Mouse (Mus musculus) right cerebral cortex, adult 2 months (tissue): Measurements from ENCODE around the gene Tmem30a.

Experiments used
- DNase-seq, 2 experiments: peaks; one replicate each; pipeline ENCODE4 v3.0.0; 2021 to 2022; ENCODE audit warnings: low spot score in 2 of 2

Gene Tmem30a

DNA sequence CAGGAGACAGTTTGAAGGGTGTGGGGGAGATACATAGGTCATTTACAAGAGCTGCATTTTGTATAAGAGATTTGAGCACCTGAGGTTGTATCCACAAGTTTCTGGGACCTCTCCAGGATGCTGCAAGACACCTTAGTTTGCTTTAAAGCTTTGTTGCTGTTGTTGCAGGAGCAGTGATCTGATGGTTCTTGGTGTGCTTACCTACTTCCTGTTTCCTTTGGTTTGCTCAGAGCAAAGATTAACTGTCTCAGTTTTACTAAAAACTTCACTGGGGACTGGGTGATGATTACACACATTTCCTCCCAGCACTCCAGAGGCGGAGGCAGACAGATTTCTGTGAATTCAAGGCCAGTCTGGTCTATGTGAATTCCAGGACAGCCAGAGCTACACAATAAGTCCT is 1.8 kb upstream of the Tmem30a start:
- no peak for DNase-seq

DNA sequence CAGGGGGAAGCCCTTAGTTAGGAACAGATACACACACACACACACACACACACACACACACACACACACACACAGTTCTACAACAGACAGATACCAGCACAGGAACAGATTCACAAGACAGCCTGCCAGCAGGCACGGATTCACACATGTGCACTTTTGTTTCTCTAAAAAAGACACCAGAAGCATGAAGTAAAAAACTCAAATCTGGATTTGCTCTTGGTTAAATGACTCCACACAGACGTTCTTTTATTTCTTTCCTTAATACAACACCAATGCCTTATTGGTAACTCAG is 7.6 kb downstream of the Tmem30a start:
- no peak for DNase-seq

DNA sequence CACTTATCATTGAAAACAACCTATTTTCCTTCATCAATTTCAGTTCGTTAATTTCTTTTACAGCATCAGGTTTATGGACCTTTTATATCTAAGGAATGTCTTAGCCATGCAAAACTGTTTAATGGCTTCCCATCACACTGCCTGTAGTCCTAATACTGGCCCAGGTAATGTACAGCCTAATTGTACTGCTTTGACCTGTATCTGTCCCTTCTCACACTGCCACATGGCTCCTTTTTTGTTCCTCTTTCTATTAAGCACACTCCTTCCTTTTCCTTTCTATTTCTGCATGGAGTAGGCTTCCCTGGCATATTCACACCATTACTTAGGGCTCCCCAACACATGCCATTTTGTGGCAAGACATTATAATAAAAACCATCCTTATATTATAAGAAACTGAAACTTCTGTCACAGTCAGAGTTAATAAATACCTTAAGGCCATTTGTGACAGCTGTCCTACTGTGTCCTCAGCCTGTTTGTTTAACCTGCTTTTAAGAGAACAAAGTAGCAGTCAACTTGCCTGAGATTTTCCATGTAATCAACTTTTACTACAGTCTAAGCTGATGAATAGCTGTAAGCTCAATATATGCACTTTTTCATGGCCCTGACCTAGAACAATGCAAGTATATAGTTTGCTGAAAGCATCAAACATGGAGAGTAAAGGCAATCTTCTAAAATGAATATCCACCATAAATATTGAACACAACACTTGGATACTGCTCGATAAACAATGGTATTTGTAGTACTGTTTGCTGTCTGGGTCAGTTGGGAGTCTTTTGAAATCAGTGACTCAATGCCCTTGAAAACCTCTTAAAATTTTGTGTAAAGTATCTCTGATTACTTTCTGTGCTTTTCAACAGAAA is 8.1 kb downstream of the Tmem30a start:
- no peak for DNase-seq

DNA sequence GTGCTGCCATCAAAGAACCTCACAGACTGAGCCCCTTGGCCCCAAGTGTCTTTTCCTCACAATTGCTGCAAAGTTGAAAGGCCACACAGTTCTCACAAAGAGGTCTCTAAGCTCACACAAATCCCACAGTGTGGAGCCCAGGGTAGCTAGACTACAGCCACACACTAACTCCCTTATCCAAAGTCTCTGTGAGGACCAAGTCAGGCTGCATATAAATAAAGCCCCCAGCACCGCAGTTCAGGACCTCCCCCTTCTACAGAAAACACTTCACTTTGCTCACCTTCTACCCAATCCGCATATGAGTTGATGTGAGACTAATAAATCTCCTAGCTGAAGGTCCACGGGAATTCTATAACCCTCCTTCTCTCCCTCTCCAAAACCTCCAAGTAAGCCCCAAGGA is 8.9 kb downstream of the Tmem30a start:
- DNase-seq = no peak

GRCm38 (mm10) chr9:79779354-79779753 is 14.0 kb downstream of the Tmem30a start:
- no peak for DNase-seq

DNA sequence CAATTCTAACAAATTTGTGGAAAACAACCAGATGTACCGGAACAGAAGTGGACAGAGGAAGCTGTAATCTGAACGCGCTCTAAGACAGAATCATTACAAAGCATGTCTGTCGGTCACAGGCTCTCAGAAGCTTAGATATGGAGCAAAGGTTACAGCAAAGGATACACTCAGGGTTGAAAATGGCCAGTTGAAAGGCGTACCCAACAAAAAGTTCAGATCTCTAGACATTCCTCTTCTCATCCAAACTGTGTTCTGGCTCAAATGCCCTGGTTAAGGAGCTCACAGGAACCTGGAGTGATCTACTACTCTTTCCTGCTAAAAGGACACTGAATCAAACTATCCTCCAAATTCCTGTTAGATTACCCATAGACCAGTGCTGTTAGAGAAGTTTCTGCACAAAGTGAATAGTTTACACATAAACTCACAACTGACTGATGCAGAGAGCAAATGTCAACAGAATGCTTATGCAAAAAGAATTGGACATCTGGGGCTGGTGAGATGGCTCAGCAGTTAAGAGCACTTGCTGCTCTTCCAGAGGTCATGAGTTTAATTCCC is 26.2 kb downstream of the Tmem30a start:
- DNase-seq = no peak

DNA sequence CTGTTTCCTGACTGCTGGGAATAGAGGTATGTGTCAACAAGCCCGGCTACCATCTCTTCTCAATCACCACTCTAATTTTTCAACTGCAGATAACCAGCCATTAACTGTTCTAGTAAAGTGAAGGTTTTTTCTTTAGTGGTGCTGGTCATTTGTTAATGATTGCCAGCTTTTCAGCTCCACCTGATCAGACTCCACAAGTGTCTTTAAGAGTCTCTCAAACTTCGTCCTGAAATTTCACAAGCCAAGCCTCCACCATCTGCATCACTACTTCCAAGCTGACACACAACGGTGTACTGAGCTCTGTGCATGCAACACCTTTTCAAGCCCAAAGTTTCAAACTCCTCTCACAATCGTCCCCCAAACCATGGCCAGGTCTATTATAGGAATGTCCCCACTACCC is 28.0 kb downstream of the Tmem30a start:
- DNase-seq = no peak

- DNase-seq = no peak
These were observed 30.8 kb downstream of the Tmem30a start for GRCm38 (mm10) chr9:79762519-79762918.

GRCm38 (mm10) chr9:79760076-79760475 is 33.2 kb downstream of the Tmem30a start:
- peak in 1 of 2 experiments; percentile 17 for DNase-seq

DNA sequence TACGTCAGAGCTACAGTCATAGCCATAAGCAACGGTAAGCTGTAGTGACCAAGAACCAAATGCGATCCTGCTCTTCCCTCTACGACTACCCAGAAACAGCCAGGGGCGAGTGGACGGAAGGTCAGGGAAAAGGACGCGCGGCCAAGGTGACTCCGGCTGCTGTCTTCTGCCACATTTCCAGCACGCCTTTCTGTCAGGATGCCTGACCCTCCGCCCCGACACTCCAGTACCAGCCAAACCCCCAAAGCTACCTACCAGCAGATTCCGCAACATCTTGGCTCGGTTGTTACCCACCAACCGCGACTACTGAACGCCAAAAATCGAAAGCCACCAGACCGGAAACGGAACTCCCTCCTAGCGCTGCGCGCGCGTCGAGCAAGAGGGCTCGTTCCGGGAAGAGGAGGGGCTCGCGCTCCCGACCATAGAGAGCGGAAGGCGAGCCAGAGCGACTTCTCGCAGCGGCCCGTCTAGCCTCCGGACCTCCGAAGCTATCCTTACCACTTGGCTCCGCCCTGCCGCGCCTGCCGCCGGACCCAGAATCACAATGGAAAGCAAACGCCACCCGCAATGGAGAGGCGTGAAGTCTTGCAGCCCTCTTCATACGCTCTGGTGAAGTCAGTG is 33.8 kb downstream of the Tmem30a start, which contains the start of gene Cox7a2:
TSS of gene Cox7a2 (minus strand) at position 494 of the 621 bp plus-strand sequence.
- peak; percentile 95 for DNase-seq

- DNase-seq = no peak
These were observed 38.0 kb downstream of the Tmem30a start for GRCm38 (mm10) chr9:79755311-79755710.

GRCm38 (mm10) chr9:79751846-79752245 is 41.5 kb downstream of the Tmem30a start:
- DNase-seq = no peak

DNA sequence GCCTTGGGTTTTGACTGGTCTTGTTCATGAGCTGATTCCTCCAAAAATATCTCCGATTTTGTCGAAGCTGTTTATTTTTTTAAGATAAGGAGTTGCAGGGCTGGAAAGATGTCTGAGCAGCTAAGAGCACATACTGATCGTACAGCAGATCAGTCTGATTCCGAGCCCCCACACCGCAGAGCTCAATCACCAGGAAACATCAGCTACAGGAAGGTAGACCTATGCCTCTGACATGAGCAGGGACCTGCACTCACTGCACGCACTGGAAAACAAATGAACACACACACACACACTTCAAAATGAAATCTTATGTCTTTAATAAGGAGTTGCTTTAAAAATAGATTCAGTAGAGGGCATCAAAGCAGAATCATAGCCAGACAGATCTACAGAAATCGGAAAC is 42.6 kb downstream of the Tmem30a start:
- DNase-seq = peak in 1 of 2 experiments; percentile 5

DNA sequence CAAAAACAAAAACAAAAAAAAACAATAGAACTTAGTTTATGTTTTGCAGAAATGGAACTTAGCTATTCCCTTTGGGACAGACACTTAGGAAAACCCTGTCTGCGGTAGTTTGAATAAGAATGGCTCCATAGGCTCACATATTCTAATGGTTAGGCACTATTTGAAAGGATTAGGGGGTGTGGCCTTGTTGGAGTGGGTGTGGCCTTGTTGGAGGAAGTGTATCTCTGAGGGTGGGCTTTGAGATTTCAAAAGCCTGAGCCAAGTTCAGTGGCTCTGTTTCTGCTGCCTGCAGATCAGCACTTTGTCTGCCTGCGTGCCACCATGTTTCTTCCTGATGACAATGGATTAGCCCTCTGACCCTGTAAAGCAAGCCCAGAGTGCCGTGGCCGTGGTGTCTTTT is 48.3 kb downstream of the Tmem30a start:
- DNase-seq = no peak

DNA sequence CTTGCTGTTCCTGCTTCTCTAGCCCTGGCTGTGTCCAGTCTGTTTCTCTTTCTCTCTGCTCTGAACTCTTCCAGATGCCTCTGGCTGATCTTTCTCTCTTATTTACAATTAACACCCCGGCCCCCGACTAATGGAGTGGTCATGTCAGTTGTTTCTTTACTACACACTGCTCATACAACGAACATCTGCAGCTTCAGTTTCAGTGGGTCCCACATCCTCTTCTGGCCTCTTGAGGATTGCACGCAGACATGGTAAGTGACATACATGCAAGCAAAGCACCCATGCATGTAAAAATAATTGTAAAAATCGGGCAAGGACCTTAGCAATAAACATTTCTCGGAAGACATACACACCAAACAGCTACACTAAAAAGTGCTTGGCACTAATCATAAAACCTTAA is 57.7 kb downstream of the Tmem30a start:
- DNase-seq = no peak

GRCm38 (mm10) chr9:79730301-79730700 is 63.0 kb downstream of the Tmem30a start:
- no peak for DNase-seq

DNA sequence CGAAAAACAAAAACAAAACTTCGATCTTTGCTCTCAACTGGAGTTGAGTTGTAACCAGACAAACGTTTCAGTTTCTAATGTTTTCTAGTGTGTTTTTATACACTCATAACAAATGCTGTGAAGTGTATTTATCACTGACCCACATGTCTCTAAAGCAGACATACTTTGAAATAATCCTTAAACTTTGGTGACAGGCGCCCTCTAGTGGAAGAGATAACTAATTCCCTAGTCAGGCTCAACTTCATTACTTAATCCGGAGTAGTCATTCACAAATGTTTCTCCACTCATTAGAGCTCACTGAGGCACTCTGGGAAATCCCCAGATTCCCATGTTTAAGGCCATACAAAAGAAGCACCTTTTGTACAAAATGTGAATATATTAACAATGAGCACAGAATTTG is 70.2 kb downstream of the Tmem30a start:
- peak in 1 of 2 experiments; percentile 46 for DNase-seq

- DNase-seq = peak; percentile 40 to 72
These were observed 72.3 kb downstream of the Tmem30a start for GRCm38 (mm10) chr9:79721056-79721455.

DNA sequence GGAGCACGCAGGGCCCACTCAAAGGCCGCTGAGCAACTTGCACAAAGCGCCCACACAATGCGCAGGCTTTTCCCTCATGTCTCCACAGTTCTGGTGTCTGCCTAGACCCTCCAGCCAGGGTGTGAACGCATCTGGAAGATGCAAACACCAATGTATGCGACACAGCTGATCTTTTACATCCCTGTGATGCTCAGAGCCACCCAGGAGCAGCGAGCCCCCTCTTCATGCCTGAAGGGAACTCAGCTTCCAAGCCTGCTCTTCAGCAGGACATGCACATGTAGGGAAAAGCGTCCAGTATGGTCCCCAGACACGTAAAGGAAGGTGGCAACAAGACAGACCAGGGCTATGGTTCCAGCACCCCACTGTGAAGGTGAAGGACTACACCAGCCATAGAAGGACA is 73.2 kb downstream of the Tmem30a start:
- DNase-seq = peak in 1 of 2 experiments; percentile 19

DNA sequence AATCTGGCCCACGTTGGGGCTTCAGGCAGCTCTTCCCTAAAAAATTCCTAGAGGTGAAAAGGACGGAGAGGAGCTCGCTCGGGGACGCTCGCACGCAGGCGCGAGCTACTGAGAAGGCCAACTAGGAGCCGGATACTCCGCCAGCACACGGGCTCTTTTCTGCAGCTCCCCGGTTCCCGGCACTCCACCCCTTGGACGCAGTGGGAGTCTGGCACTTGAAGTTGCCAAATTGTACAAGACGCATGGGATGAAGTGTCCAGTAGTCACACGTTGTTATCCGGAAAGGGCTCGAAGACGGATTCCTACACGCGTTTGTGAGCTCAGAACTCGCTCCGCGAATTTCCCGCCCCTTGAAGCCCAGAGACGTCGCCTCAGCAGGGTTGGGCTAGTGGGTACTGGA is 73.9 kb downstream of the Tmem30a start:
- peak in 1 of 2 experiments; percentile 12 for DNase-seq
